Mouse (Mus musculus) frontal cortex, postnatal 10 days (tissue): ENCODE data around the gene Klhl6.
"Not testable (repeated sequence)": the region's sequence is repeated elsewhere in the genome, so short reads cannot be mapped to it uniquely, and the experiment has no call there.

Experiments used
- DNase-seq, 2 experiments: peaks; one replicate each; pipeline ENCODE4 v3.0.0; 2022; ENCODE audit warnings: low spot score in 2 of 2, mixed read lengths in 1 of 2

Klhl6 gene

DNA sequence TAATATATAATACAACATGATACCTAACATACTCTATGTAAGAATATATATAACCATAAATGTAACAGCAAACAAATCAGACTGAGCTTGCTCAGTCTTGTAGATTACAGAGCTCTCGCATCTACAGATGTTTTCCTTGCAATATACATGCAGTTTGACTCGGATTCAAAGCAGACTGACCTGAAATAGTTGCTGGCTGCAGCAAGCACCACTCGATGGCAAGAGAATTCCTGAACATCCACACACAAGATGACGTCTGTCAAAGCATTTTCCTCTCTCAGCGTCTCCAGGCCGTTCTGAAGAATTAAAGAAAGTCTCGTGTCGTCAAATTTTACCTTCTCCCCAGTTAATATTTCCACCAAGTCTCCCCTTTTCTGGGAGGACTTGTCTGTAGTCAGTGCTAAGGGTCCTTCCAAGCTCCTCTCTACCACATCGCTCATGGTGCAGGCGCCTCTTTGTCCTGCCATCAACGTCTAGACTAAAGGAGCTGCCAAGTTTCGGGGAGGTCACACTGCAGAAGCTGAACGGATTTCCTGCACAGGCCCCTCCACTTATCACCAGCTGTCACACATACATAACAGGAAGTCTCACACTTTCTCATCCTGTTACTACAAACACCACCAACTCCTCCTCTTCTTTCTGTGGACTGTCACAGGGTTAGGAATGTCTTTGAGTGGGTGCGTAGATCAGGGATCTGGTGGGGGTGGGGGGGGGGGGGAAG is at the start of gene Klhl6:
Gene Klhl6 (minus strand): TSS at position 501 of the 721 bp plus-strand sequence.
- DNase-seq = no peak

GRCm38 (mm10) chr16:20027241-20027640 is 44.4 kb upstream of the Klhl6 start:
- not testable (repeated sequence) for DNase-seq

- DNase-seq = no peak
These were observed 40.0 kb upstream of the Klhl6 start for GRCm38 (mm10) chr16:20022821-20023220.

DNA sequence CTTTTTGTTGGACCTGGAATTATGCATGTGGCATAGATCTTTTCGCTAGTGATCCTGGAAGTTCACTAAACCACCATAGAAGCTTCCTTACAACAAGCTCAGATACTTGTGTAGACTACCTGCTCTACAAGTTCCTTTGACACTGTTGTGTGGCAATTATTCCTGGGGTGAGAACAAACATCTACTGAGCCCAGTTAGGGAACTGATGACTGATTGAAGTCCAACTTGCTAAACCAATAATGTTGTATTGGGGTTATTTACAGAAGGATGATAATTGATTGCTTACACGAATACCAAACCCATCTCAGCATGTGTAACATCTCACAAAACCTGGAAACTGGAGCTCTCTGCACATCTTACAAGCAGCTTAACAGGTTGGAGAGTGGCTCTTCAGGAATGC is 39.0 kb upstream of the Klhl6 start:
- DNase-seq = no peak

DNA sequence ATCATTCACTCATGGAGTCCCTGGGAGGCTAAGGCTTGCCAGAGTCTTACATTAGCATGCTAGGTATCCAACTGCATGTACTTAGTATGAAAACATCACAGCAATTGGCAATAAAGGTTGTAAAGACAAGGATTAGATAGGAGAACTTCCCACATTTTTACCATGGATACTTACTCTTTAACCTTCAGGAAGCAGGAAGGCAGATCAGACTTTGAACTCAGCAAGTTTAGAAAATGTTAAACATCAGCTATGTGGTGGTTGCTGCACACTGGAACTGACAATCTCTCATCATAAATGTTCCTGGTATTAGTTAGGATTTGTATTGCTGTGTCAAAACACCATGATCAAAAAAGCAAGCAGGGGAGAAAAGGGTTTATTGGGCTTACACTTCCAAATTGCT is 29.8 kb upstream of the Klhl6 start:
- no peak for DNase-seq

DNA sequence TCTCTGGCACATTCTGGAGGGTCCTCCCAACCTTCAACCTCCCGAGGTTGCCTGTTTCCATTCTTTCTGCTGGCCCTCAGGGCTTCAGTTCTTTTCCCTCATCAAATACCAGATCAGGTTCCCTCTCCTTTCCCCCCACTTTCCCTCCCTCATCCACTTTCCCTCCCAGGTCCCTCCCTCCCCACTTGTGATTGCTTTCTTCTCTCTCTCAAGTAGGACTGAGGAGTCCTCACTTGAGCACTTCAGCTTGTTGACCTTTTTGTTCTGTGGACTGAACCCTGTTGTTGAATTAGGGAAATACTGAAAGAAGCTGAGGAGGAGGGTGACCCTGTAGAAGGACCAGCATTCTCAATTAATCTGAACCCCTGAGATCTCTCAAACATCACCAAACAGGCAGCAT is 23.2 kb upstream of the Klhl6 start:
- DNase-seq = no peak

DNA sequence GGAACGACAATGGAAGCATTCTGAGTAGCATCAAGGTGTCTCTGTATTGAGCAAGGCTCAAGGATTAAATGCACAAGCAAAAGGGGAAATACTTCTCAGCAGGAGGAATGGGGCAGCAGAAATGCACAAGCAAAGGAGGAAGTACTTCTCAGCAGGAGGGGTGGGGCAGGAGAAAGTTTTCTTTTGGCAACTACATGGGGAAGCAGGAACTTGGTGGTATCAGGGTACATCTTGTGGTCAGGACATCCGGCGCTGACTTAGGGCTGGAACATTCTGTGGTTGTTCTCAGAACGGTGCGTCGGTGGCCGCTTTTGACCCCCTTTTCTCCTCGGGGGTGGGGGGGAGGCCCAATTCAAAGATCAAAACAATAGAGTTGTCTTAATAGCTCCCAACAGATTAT is 17.4 kb upstream of the Klhl6 start:
- DNase-seq = not testable (repeated sequence)

GRCm38 (mm10) chr16:19997616-19998015 is 14.8 kb upstream of the Klhl6 start:
- DNase-seq = no peak

DNA sequence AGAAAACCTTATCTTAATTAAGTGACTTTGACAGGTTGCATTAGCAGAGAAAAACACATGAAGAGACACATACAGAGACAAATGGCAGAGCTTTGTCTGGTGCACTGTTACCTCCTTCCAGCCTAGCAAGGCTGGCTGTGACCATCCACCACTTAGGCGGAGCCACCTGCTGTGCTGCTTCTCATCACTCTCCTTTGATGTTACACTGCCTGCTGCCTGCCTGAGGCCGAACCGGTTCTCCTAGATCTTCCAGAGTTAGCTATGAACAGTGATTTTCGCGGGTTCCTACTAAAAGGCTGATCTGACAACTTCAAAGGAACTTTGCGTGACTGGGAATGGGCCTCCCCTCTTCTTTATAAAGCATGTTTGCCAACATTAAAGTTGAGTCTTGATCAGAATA is 14.1 kb upstream of the Klhl6 start:
- not testable (repeated sequence) for DNase-seq

GRCm38 (mm10) chr16:19995818-19996217 is 13.0 kb upstream of the Klhl6 start:
- no peak for DNase-seq

DNA sequence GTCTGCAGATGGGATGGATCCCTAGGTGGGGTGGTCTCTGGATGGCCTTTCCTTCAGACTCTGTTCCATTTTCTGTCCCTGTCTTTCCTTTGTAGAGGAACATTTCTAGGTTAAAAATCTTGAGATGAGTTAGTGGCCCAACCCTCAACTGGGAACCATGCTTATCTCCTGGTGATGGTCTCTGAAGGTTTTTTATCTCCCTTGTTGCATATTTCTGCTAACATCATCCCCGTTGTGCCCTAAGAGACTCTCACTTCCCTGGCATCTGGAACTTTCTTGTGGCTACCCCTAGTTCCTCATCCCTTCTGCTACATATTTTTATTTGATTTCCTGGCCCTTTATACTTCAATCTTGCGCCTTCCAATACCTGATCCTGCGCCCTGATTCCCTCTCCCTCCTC is 10.4 kb upstream of the Klhl6 start:
- DNase-seq = no peak

DNA sequence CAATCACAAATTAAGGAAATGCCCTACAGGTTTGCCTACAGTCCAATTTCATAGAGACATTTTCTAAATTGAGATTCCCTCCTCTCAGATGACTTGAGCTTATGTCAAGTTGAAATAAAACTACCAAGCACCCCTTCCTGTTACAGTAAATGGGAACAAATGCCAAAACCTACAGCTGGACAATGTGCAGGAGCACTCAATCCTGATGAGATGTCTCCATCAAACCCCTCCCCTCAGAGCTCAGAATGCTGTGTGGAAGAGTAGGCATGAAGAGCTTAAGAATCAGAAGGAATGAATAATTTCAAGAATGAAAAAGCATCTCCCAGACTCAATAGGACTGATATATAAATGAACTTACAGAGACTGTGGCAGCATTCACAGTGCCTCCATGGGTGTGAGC is 7.7 kb upstream of the Klhl6 start:
- DNase-seq = no peak

- no peak for DNase-seq
These were observed 4.8 kb upstream of the Klhl6 start for GRCm38 (mm10) chr16:19987589-19987988.

- no peak for DNase-seq
These were observed 2.2 kb upstream of the Klhl6 start for GRCm38 (mm10) chr16:19984884-19985643.

GRCm38 (mm10) chr16:19983559-19983958 is 722 bp upstream of the Klhl6 start:
- no peak for DNase-seq

DNA sequence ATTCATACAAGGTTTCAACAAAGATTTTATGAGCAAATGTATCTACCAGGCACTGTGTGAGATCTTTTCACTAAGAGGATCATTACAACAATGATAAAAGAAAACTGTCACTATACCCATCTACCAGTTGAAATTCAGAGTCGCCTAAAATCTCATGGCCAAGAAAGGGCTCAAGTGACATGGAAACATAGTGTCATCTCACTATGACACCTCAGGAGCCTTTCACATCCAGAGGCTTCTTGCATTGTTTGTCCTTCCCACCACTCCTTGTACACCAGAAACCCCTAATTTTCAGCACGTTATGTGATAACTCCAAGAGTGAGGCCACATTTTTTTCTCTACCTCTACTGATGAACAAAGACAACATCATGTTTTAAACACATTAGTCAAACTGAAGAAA is 1.2 kb downstream of the Klhl6 start:
- no peak for DNase-seq

DNA sequence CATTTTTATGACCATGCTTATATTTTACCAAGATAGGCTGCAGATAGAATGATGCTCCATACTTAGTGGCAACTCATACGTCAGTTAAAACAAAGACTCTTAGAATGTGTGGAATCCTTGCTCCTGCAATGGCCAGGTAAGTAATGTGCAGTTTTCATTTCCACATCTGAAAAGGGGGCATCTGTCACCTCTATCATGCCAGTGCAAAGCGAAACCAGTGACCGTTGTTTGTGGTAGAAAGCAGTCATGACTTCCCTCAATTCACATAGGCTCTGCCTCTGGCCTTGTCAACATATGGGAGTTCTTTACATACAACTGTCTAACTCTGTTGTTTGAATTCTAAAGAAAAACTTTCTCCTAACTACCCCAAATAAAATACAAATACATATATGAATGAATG is 1.8 kb downstream of the Klhl6 start:
- DNase-seq = no peak

GRCm38 (mm10) chr16:19979755-19980154 is 3.1 kb downstream of the Klhl6 start:
- no peak for DNase-seq

GRCm38 (mm10) chr16:19977282-19977681 is 5.6 kb downstream of the Klhl6 start:
- DNase-seq = no peak

DNA sequence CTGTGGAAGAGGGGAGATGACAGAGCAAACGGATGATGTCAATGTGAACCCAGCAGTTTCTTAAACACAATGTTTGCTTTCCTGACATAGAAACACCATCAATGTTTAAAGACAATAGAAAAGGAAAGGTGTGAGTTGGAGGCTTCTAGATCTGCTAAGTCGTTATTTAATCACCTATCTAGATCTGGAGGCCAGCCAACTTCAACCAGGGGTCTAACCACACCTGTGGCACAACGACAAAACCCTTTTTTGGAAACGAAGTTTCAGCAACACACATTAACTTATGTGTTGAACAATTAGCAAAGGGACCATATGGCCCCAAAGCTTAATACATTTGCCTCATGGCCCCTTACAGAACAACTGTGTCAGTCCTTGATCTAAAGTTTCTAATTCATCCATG is 6.0 kb downstream of the Klhl6 start:
- no peak for DNase-seq

- DNase-seq = no peak
These were observed 7.4 kb downstream of the Klhl6 start for GRCm38 (mm10) chr16:19975432-19975831.

DNA sequence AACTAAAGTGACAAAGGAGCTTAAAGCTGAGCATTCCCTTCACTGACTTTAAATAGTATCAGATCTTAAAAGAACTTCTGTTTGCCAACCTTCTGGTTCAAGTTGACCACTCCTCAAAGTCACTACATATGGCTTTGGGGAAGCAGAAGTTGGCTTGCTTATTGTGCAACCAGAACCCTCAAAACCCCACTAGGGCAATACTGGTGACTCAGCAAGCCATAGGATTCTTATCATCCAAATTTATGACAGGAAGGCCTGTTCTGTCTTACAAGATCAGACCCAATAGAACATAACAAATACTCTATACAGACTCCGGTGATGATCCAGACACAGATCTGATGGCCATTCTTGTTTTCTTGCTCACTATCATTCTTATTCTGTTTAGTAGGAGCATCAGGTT is 9.4 kb downstream of the Klhl6 start:
- DNase-seq = no peak

DNA sequence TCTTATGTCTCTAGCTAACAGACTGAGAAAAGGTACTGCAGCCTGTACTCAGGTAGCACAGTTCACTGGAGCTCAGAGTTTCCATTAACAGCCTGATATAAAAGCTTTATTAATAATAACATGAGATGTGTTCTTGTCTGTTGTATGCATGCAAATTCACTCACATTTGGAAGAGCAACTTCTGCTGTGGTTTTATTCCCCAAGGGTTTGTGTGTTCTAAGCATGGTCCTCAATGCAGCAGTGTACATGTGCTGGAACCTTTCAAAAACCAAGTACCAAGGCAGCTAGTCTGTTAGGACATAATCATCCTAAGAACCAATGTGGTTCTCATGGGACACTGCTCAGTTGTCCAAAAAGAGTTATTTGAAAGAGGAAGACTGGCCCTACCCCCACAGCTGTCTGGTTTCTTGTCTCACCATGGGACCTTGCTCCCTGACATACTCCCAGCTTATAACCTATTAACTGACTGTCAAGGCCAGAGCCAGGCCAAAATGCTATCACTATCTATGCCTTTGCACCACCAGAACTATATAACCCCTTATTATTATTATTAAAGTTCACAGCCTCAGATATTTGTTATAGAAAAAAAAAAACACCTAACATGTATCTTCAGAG is 10.0 kb downstream of the Klhl6 start:
- no peak for DNase-seq
